ENCODE assay signal across 19 mouse cellular contexts in the genomic region with DNA sequence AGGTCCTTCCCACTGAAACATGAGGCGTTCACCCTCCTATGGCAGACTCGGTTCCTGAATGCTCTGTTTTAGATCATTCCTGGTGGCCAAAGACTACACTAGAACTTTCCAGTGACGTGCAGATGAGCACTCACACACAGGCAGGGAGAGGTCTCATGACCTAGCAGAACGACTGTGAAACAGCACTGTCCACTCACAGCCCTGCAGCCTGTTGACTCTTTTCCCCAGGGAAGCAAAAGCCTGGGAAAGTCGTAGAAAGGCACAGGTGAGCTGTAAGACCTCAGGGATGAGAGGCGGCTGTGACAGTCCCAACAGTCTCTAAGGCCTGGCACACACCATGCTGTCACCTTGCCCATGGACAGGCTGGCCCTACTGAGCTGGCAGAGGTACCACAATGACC. TPM values are rescaled to one million over a fixed set of nuclear protein-coding genes. Genes with fewer than 3 reads are reported as not detected.
DNase-seq lines count a peak whose midpoint lies in the region; ATAC-seq and TF ChIP-seq lines count a peak whose summit lies in the region.
"Had no signal": no experiment of that assay in that cellular context is flagged by ENCODE, and none has a peak within 500 bp of the region (broad histone marks: within the 10 kb centered on the region; RNA-seq: fewer than 3 reads in every experiment).

No protein-coding gene starts in this region.

- H3K79me2 ChIP-seq in heart, adult 2 months (replicated peaks; ENCODE audit: control insufficient read depth, insufficient read depth, low read length) = no peaks in the 10 kb centered on the region

- intact Hi-C loops in heart, adult 2 months (cut with DNase I) = loop anchor here (2.0 kb wide), 1 partner anchor 14 kb away; no protein-coding TSS in a partner anchor

- TF ChIP-seq POLR2A in heart, adult 2 months (IDR thresholded peaks at IDR 0.05; ENCODE audit: insufficient read depth, low read depth, low read length) = no peak

- H3K27ac ChIP-seq in heart, adult 2 months = peak overlapping the region; percentile 17; the same call in 1 of the 2 replicates
- peak overlapping the region; percentile 1; the same call in 1 of the 2 replicates for H3K27ac ChIP-seq in hindbrain, embryonic 16.5 days (ENCODE audit: low read depth, low read length)
- no peak overlapping the region for H3K27ac ChIP-seq in hindbrain, embryonic 12.5 days
- no peak overlapping the region for H3K27ac ChIP-seq in liver, embryonic 14.5 days
- H3K27ac ChIP-seq in liver, postnatal 0 days (ENCODE audit: low read depth) = no peak overlapping the region
- 0 out of 2 replicates have a peak overlapping the region, but pooled peaks have one; percentile 14 for H3K27ac ChIP-seq in limb, embryonic 15.5 days
- H3K27ac ChIP-seq: forebrain, embryonic 12.5 days; kidney, postnatal 0 days; layer of hippocampus, adult 2 months; midbrain, embryonic 10.5 days had no signal

- H3K4me2 ChIP-seq in hindbrain, embryonic 16.5 days (ENCODE audit: low read length) = no peak overlapping the region
- H3K4me2 ChIP-seq in hindbrain, embryonic 12.5 days (replicated peaks) = no peak overlapping the region
- no peak overlapping the region for H3K4me2 ChIP-seq in liver, embryonic 14.5 days (ENCODE audit: low read depth)
- H3K4me2 ChIP-seq in liver, postnatal 0 days (ENCODE audit: low read depth, low read length) = no peak overlapping the region
- no peak overlapping the region for H3K4me2 ChIP-seq in limb, embryonic 15.5 days
- H3K4me2 ChIP-seq: forebrain, embryonic 12.5 days; liver, embryonic 15.5 days had no signal

- ATAC-seq in hindbrain, embryonic 16.5 days = no peak
- no peak for ATAC-seq in hindbrain, embryonic 12.5 days (ENCODE audit: low FRiP score)
- ATAC-seq in liver, embryonic 14.5 days (ENCODE audit: insufficient read depth) = 0 out of 2 replicates have a peak, but pooled peaks have one; percentile 11
- ATAC-seq in liver, postnatal 0 days = no peak
- no peak for ATAC-seq in limb, embryonic 15.5 days (ENCODE audit: insufficient number of reproducible peaks, low FRiP score, low TSS enrichment, low read depth)

- no peak for TF ChIP-seq CTCF in heart, adult 2 months (IDR thresholded peaks at IDR 0.05)
- no peak for TF ChIP-seq CTCF in liver, embryonic 14.5 days (IDR thresholded peaks at IDR 0.05; ENCODE audit: low read depth)
- TF ChIP-seq CTCF in liver, postnatal 0 days (IDR thresholded peaks at IDR 0.05; ENCODE audit: low read depth) = no peak

- no peak for DNase-seq in heart, adult 2 months
- no peak for DNase-seq in heart, postnatal 4 days
- no peak for DNase-seq in liver, embryonic 14.5 days (ENCODE audit: low read depth in 3 of 3, low spot score in 3 of 3)
- no peak for DNase-seq in liver, postnatal 0 days
- DNase-seq: adrenal gland, adult 8-10 months; B cell, adult 2 months; gastrocnemius, postnatal 36 days; right cerebral cortex, adult 18-20 months; thymus, postnatal 36 days had no signal

- no peak for TF ChIP-seq EP300 in heart, adult 2 months (IDR thresholded peaks at IDR 0.05; ENCODE audit: insufficient read depth, low read depth, low read length)
- no peak for TF ChIP-seq EP300 in liver, embryonic 14.5 days (IDR thresholded peaks at IDR 0.05; ENCODE audit: low read depth)
- TF ChIP-seq EP300 in liver, postnatal 0 days (IDR thresholded peaks at IDR 0.05; ENCODE audit: low read depth) = no peak

- WGBS in heart, adult 2 months = 39% methylated on average over 6 of the region's 6 CpGs
- 75% methylated on average over 6 of the region's 6 CpGs for WGBS in hindbrain, embryonic 16.5 days
- 64% methylated on average over 6 of the region's 6 CpGs for WGBS in hindbrain, embryonic 12.5 days
- 62% methylated on average over 6 of the region's 6 CpGs for WGBS in liver, embryonic 14.5 days (ENCODE audit: insufficient replicate concordance)
- WGBS in liver, postnatal 0 days (ENCODE audit: insufficient replicate concordance) = 59% methylated on average over 6 of the region's 6 CpGs
- 46% methylated on average over 6 of the region's 6 CpGs for WGBS in limb, embryonic 15.5 days

- no peak overlapping the region for H3K4me3 ChIP-seq in heart, adult 2 months
- no peak overlapping the region for H3K4me3 ChIP-seq in hindbrain, embryonic 16.5 days (ENCODE audit: low read length)
- no peak overlapping the region for H3K4me3 ChIP-seq in hindbrain, embryonic 12.5 days
- no peak overlapping the region for H3K4me3 ChIP-seq in liver, embryonic 14.5 days (ENCODE audit: insufficient read depth in 1 of 2, low read depth in 2 of 2, low read length in 2 of 2)
- H3K4me3 ChIP-seq in liver, postnatal 0 days (ENCODE audit: low read depth, low read length) = no peak overlapping the region
- H3K4me3 ChIP-seq in limb, embryonic 15.5 days = no peak overlapping the region
- H3K4me3 ChIP-seq: forebrain, embryonic 12.5 days; layer of hippocampus, adult 2 months; liver, embryonic 15.5 days; midbrain, embryonic 10.5 days; myocyte had no signal

- no peak overlapping the region for H3K9ac ChIP-seq in heart, adult 2 months (ENCODE audit: low read depth, low read length)
- 0 out of 2 replicates have a peak overlapping the region, but pooled peaks have one; percentile 10 for H3K9ac ChIP-seq in hindbrain, embryonic 16.5 days (ENCODE audit: low read depth, low read length)
- no peak overlapping the region for H3K9ac ChIP-seq in hindbrain, embryonic 12.5 days
- no peak overlapping the region for H3K9ac ChIP-seq in liver, embryonic 14.5 days (replicated peaks)
- H3K9ac ChIP-seq in liver, postnatal 0 days (replicated peaks) = no peak overlapping the region
- H3K9ac ChIP-seq in limb, embryonic 15.5 days = no peak overlapping the region
- H3K9ac ChIP-seq: forebrain, embryonic 12.5 days; liver, embryonic 15.5 days had no signal

- no peaks in the 10 kb centered on the region for H3K9me3 ChIP-seq in hindbrain, embryonic 16.5 days (ENCODE audit: control insufficient read depth, low read length)
- H3K9me3 ChIP-seq in hindbrain, embryonic 12.5 days (replicated peaks) = no peaks in the 10 kb centered on the region
- H3K9me3 ChIP-seq in liver, embryonic 14.5 days (ENCODE audit: control insufficient read depth, low read length) = no peaks in the 10 kb centered on the region
- no peaks in the 10 kb centered on the region for H3K9me3 ChIP-seq in liver, postnatal 0 days (ENCODE audit: low read length)
- no peaks in the 10 kb centered on the region for H3K9me3 ChIP-seq in limb, embryonic 15.5 days
- H3K9me3 ChIP-seq: forebrain, embryonic 12.5 days; liver, embryonic 15.5 days; midbrain, embryonic 10.5 days had no signal

- no peaks in the 10 kb centered on the region for H3K27me3 ChIP-seq in heart, adult 2 months (ENCODE audit: control insufficient read depth, insufficient read depth, low read length)
- no peaks in the 10 kb centered on the region for H3K27me3 ChIP-seq in hindbrain, embryonic 16.5 days (replicated peaks; ENCODE audit: control insufficient read depth, insufficient read depth, low read length)
- H3K27me3 ChIP-seq in hindbrain, embryonic 12.5 days = no peaks in the 10 kb centered on the region
- no peaks in the 10 kb centered on the region for H3K27me3 ChIP-seq in liver, embryonic 14.5 days (ENCODE audit: control insufficient read depth, insufficient read depth, low read length)
- no peaks in the 10 kb centered on the region for H3K27me3 ChIP-seq in liver, postnatal 0 days (ENCODE audit: insufficient read depth, low read length)
- no peaks in the 10 kb centered on the region for H3K27me3 ChIP-seq in limb, embryonic 15.5 days
- H3K27me3 ChIP-seq: forebrain, embryonic 12.5 days; liver, embryonic 15.5 days had no signal

- H3K36me3 ChIP-seq in heart, adult 2 months (ENCODE audit: control insufficient read depth, insufficient read depth, low read length) = no peaks in the 10 kb centered on the region
- H3K36me3 ChIP-seq in hindbrain, embryonic 16.5 days (ENCODE audit: control insufficient read depth, insufficient read depth, low read length) = no peaks in the 10 kb centered on the region
- H3K36me3 ChIP-seq in hindbrain, embryonic 12.5 days = no peaks in the 10 kb centered on the region
- H3K36me3 ChIP-seq in liver, embryonic 14.5 days (replicated peaks; ENCODE audit: control insufficient read depth, insufficient read depth, low read depth) = no peaks in the 10 kb centered on the region
- no peaks in the 10 kb centered on the region for H3K36me3 ChIP-seq in liver, postnatal 0 days (replicated peaks; ENCODE audit: insufficient read depth, low read length)
- H3K36me3 ChIP-seq in limb, embryonic 15.5 days = no peaks in the 10 kb centered on the region
- H3K36me3 ChIP-seq: liver, embryonic 15.5 days had no signal

- peaks cover 15% of the 10 kb centered on the region for H3K4me1 ChIP-seq in heart, adult 2 months (ENCODE audit: control insufficient read depth, insufficient read depth, low read length)
- peaks cover 27% of the 10 kb centered on the region for H3K4me1 ChIP-seq in hindbrain, embryonic 16.5 days (ENCODE audit: control insufficient read depth, insufficient read depth, low read depth, low read length)
- H3K4me1 ChIP-seq in hindbrain, embryonic 12.5 days = peaks cover 32% of the 10 kb centered on the region
- peaks cover 6 to 41% of the 10 kb centered on the region in 2 experiments; a peak in 3 of 4 replicates for H3K4me1 ChIP-seq in liver, embryonic 14.5 days (replicated peaks; ENCODE audit: control insufficient read depth in 2 of 2, insufficient read depth in 2 of 2, low read length in 1 of 2)
- peaks cover 18% of the 10 kb centered on the region for H3K4me1 ChIP-seq in liver, postnatal 0 days (ENCODE audit: insufficient read depth)
- H3K4me1 ChIP-seq in limb, embryonic 15.5 days = peaks cover 28% of the 10 kb centered on the region; the same call in 1 of the 2 replicates

RNA-seq across cellular contexts. Expression of gene Ube2o, which starts 24.9 kb away (rescaled TPM):
- 10 to 100 TPM; 24.8 to 36.3 TPM for total RNA-seq in heart, adult 2 months (2021)
- polyA plus RNA-seq in heart, adult 2 months (2012; rRNA removed) = 22.6 and 26.4 TPM in 2 replicates
- total RNA-seq in heart, postnatal 4 days (2021) = 10 to 100 TPM; 29.1 to 33.8 TPM
- polyA plus RNA-seq in hindbrain, embryonic 16.5 days (2015; fragmentation: Nextera tagmentation; extraction: Ambion mirVana) = 16.4 and 16.6 TPM in 2 replicates
- polyA plus RNA-seq in hindbrain, embryonic 12.5 days (2016; fragmentation: Nextera tagmentation; extraction: Ambion mirVana) = 23.6 and 27.6 TPM in 2 replicates
- polyA plus RNA-seq in liver, embryonic 14.5 days (2012; rRNA removed) = 33.8 and 34.0 TPM in 2 replicates
- polyA plus RNA-seq in liver, embryonic 14.5 days (2014; fragmentation: Nextera tagmentation; extraction: Ambion mirVana) = 25.9 and 32.3 TPM in 2 replicates
- 15.2 and 16.3 TPM in 2 replicates for polyA plus RNA-seq in liver, postnatal 0 days (2015; fragmentation: Nextera tagmentation; extraction: Ambion mirVana)
- polyA plus RNA-seq in limb, embryonic 15.5 days (2015; fragmentation: Nextera tagmentation; extraction: Ambion mirVana) = 9.7 and 10.1 TPM in 2 replicates

RNA-seq across cellular contexts. Expression of gene Sphk1, which starts 25.6 kb away (rescaled TPM):
- 1 to 10 TPM in 1 of 2 experiments, under 1 TPM in 1; 0.98 to 1.1 TPM for total RNA-seq in heart, adult 2 months (2021)
- 3.2 and 3.3 TPM in 2 replicates for polyA plus RNA-seq in heart, adult 2 months (2012; rRNA removed)
- 1 to 10 TPM; 4.6 to 5.1 TPM for total RNA-seq in heart, postnatal 4 days (2021)
- polyA plus RNA-seq in hindbrain, embryonic 16.5 days (2015; fragmentation: Nextera tagmentation; extraction: Ambion mirVana) = 10.7 and 13.9 TPM in 2 replicates
- 8.9 and 10.2 TPM in 2 replicates for polyA plus RNA-seq in hindbrain, embryonic 12.5 days (2016; fragmentation: Nextera tagmentation; extraction: Ambion mirVana)
- polyA plus RNA-seq in liver, embryonic 14.5 days (2012; rRNA removed) = 23.0 and 24.1 TPM in 2 replicates
- 26.8 and 32.2 TPM in 2 replicates for polyA plus RNA-seq in liver, embryonic 14.5 days (2014; fragmentation: Nextera tagmentation; extraction: Ambion mirVana)
- polyA plus RNA-seq in liver, postnatal 0 days (2015; fragmentation: Nextera tagmentation; extraction: Ambion mirVana) = 15.5 and 17.4 TPM in 2 replicates
- polyA plus RNA-seq in limb, embryonic 15.5 days (2015; fragmentation: Nextera tagmentation; extraction: Ambion mirVana) = 7.7 and 11.2 TPM in 2 replicates

RNA-seq across cellular contexts. Expression of gene Aanat, which starts 29.9 kb away (rescaled TPM):
- not detected for total RNA-seq in heart, adult 2 months (2021)
- not detected in 2 replicates for polyA plus RNA-seq in heart, adult 2 months (2012; rRNA removed)
- total RNA-seq in heart, postnatal 4 days (2021) = not detected
- 0.51 and 0.55 TPM in 2 replicates for polyA plus RNA-seq in hindbrain, embryonic 16.5 days (2015; fragmentation: Nextera tagmentation; extraction: Ambion mirVana)
- polyA plus RNA-seq in hindbrain, embryonic 12.5 days (2016; fragmentation: Nextera tagmentation; extraction: Ambion mirVana) = 0.15 TPM in 1 of 2 replicates, not detected in the other
- not detected in 2 replicates for polyA plus RNA-seq in liver, embryonic 14.5 days (2012; rRNA removed)
- not detected in 2 replicates for polyA plus RNA-seq in liver, embryonic 14.5 days (2014; fragmentation: Nextera tagmentation; extraction: Ambion mirVana)
- not detected in 2 replicates for polyA plus RNA-seq in liver, postnatal 0 days (2015; fragmentation: Nextera tagmentation; extraction: Ambion mirVana)
- polyA plus RNA-seq in limb, embryonic 15.5 days (2015; fragmentation: Nextera tagmentation; extraction: Ambion mirVana) = not detected in 2 replicates
- total RNA-seq: adrenal gland, adult 8-10 months; gastrocnemius, postnatal 36 days had no signal
- polyA plus RNA-seq: kidney, postnatal 0 days; liver, embryonic 15.5 days; midbrain, embryonic 10.5 days; myocyte; small intestine, adult 2 months had no signal

Comparison
In these comparisons a context has a peak if more than half of its experiments do, and no peak if none do; other contexts are left out.
1. H3K27ac ChIP-seq: peak in heart, adult 2 months (single experiment), hindbrain, embryonic 16.5 days (single experiment) and limb, embryonic 15.5 days (single experiment); none in hindbrain, embryonic 12.5 days (single experiment), liver, embryonic 14.5 days (single experiment) and liver, postnatal 0 days (single experiment).